Mouse (Mus musculus) bone marrow macrophage, adult 2 months (primary cell): ENCODE results near the gene Adarb1.

ENCODE experiments used
- CTCF ChIP-seq: IDR thresholded peaks from 2 replicates; pipeline ENCODE4 v1.5.1; 2012; ENCODE audit warnings: low read depth, mild to moderate bottlenecking, low read length, moderate library complexity
- POLR2A ChIP-seq: IDR thresholded peaks from 2 replicates; pipeline ENCODE4 v1.6.1; 2012; ENCODE audit warnings: mild to moderate bottlenecking, low read depth, low read length, borderline replicate concordance

- no peak for TF ChIP-seq CTCF
- TF ChIP-seq POLR2A: no peak
Observed at GRCm38 (mm10) chr10:77374948-77375347, 43.1 kb downstream of the Adarb1 start.
